Mouse (Mus musculus): ENCODE measurements around the gene Hrg.

GRCm38 (mm10) chr16:22956085-22956439, 5.2 kb downstream of the Hrg start:
- TF ChIP-seq CTCF (IDR thresholded peaks at IDR 0.05; ENCODE audit: low read depth): no peak
- no peak for TF ChIP-seq EP300 (IDR thresholded peaks at IDR 0.05; ENCODE audit: low read depth)

Measured in heart, postnatal 0 days (tissue).